Mouse (Mus musculus) stomach, postnatal 0 days (tissue): ENCODE data around the gene Ly6g6c.

ENCODE experiments used
- CTCF ChIP-seq: IDR thresholded peaks from 2 replicates; pipeline ENCODE4 v1.5.1; 2016; ENCODE audit warnings: antibody characterized with exemption, low read depth, mild to moderate bottlenecking, moderate library complexity
- EP300 ChIP-seq: optimal IDR thresholded peaks from 2 replicates; pipeline ENCODE3; 2016; ENCODE audit warnings: antibody characterized with exemption

- no peak for TF ChIP-seq CTCF
- no peak for TF ChIP-seq EP300
Measured at GRCm38 (mm10) chr17:35102299-35102698, 37.1 kb downstream of the Ly6g6c start.
